ENCODE assay signal across 8 mouse cellular contexts in genomic region chr4:82858431-82859010, GRCm38 (mm10). TPM values are rescaled to one million over a fixed set of nuclear protein-coding genes. Genes with fewer than 3 reads are reported as not detected.
DNase-seq lines count a peak whose midpoint lies in the region; ATAC-seq and TF ChIP-seq lines count a peak whose summit lies in the region.

No protein-coding gene starts in this region.

- peak overlapping the region; percentile 75 for H3K4me2 ChIP-seq in lung, embryonic 16.5 days (ENCODE audit: low read depth, low read length)
- H3K4me2 ChIP-seq in embryonic facial prominence, embryonic 14.5 days (ENCODE audit: low read depth, low read length) = peak overlapping the region; percentile 83
- H3K4me2 ChIP-seq in intestine, postnatal 0 days (replicated peaks; ENCODE audit: low read depth) = peak overlapping the region; percentile 77
- peak overlapping the region; percentile 72 for H3K4me2 ChIP-seq in neural tube, embryonic 15.5 days

- H3K27me3 ChIP-seq in lung, embryonic 16.5 days (ENCODE audit: control insufficient read depth, insufficient read depth, low read depth, low read length) = no peaks in the 10 kb centered on the region
- no peaks in the 10 kb centered on the region for H3K27me3 ChIP-seq in embryonic facial prominence, embryonic 14.5 days (replicated peaks; ENCODE audit: control insufficient read depth, insufficient read depth, low read length)
- H3K27me3 ChIP-seq in intestine, postnatal 0 days (replicated peaks; ENCODE audit: control insufficient read depth, insufficient read depth, low read length) = no peaks in the 10 kb centered on the region
- no peaks in the 10 kb centered on the region for H3K27me3 ChIP-seq in neural tube, embryonic 15.5 days (replicated peaks)

- WGBS in lung, embryonic 16.5 days = 26% methylated on average over 4 of the region's 4 CpGs
- WGBS in embryonic facial prominence, embryonic 14.5 days = 28% methylated on average over 4 of the region's 4 CpGs
- 28% methylated on average over 4 of the region's 4 CpGs for WGBS in intestine, postnatal 0 days
- 26% methylated on average over 4 of the region's 4 CpGs for WGBS in neural tube, embryonic 15.5 days

- no peak for DNase-seq in lung, postnatal 36 days
- no peak for DNase-seq in embryonic facial prominence, embryonic 14.5 days (ENCODE audit: low spot score)
- DNase-seq in T-cell, adult 2 months (ENCODE audit: low spot score) = no peak
- no peak for DNase-seq in thymus, postnatal 25 days
- no peak for DNase-seq in right cerebral cortex, postnatal 25 days

- no peaks in the 10 kb centered on the region for H3K36me3 ChIP-seq in lung, embryonic 16.5 days (ENCODE audit: control insufficient read depth, insufficient read depth, low read length)
- no peaks in the 10 kb centered on the region for H3K36me3 ChIP-seq in embryonic facial prominence, embryonic 14.5 days (ENCODE audit: control insufficient read depth, insufficient read depth, low read length)
- no peaks in the 10 kb centered on the region for H3K36me3 ChIP-seq in intestine, postnatal 0 days (ENCODE audit: control insufficient read depth, insufficient read depth)
- H3K36me3 ChIP-seq in neural tube, embryonic 15.5 days = no peaks in the 10 kb centered on the region

- peak overlapping the region; percentile 67 for H3K4me3 ChIP-seq in lung, embryonic 16.5 days (ENCODE audit: low read length)
- peak overlapping the region; percentile 79 for H3K4me3 ChIP-seq in embryonic facial prominence, embryonic 14.5 days (ENCODE audit: low read depth, low read length)
- H3K4me3 ChIP-seq in intestine, postnatal 0 days (ENCODE audit: low read depth, low read length) = peak overlapping the region; percentile 92
- H3K4me3 ChIP-seq in neural tube, embryonic 15.5 days (replicated peaks) = peak overlapping the region; percentile 84

- no peak for TF ChIP-seq CTCF in intestine, postnatal 0 days (IDR thresholded peaks at IDR 0.05; ENCODE audit: low read depth)

- peak overlapping the region; percentile 82 for H3K9ac ChIP-seq in lung, embryonic 16.5 days (ENCODE audit: low read length)
- H3K9ac ChIP-seq in embryonic facial prominence, embryonic 14.5 days (ENCODE audit: low read depth, low read length) = peak overlapping the region; percentile 87
- H3K9ac ChIP-seq in intestine, postnatal 0 days (ENCODE audit: low read depth, low read length) = peak overlapping the region; percentile 90
- peak overlapping the region; percentile 83 for H3K9ac ChIP-seq in neural tube, embryonic 15.5 days (replicated peaks)

- H3K4me1 ChIP-seq in lung, embryonic 16.5 days (replicated peaks; ENCODE audit: control insufficient read depth, insufficient read depth, low read length) = peaks cover 5% of the 10 kb centered on the region
- peaks cover 12% of the 10 kb centered on the region for H3K4me1 ChIP-seq in embryonic facial prominence, embryonic 14.5 days (ENCODE audit: control insufficient read depth, insufficient read depth, low read length)
- 0 out of 2 replicates have a peak, but pooled peaks cover 3% of the 10 kb centered on the region for H3K4me1 ChIP-seq in intestine, postnatal 0 days (replicated peaks; ENCODE audit: control insufficient read depth, insufficient read depth, low read length)
- peaks cover 12% of the 10 kb centered on the region; the same call in 1 of the 2 replicates for H3K4me1 ChIP-seq in neural tube, embryonic 15.5 days

- no peak overlapping the region; the same call in 1 of the 2 replicates for H3K27ac ChIP-seq in lung, embryonic 16.5 days (ENCODE audit: low read length)
- peak overlapping the region; percentile 84; the same call in 1 of the 2 replicates for H3K27ac ChIP-seq in embryonic facial prominence, embryonic 14.5 days (replicated peaks; ENCODE audit: low read depth, low read length)
- peak overlapping the region; percentile 82; the same call in 1 of the 2 replicates for H3K27ac ChIP-seq in intestine, postnatal 0 days (ENCODE audit: low read depth, low read length)
- H3K27ac ChIP-seq in neural tube, embryonic 15.5 days (replicated peaks) = peak overlapping the region; percentile 93; the same call in 1 of the 2 replicates

- ATAC-seq in lung, embryonic 16.5 days (ENCODE audit: low read depth) = no peak
- ATAC-seq in embryonic facial prominence, embryonic 14.5 days (ENCODE audit: low read depth) = no peak
- no peak for ATAC-seq in intestine, postnatal 0 days
- no peak for ATAC-seq in neural tube, embryonic 15.5 days (ENCODE audit: low FRiP score)

- no peaks in the 10 kb centered on the region for H3K9me3 ChIP-seq in lung, embryonic 16.5 days (ENCODE audit: control insufficient read depth, low read length)
- H3K9me3 ChIP-seq in embryonic facial prominence, embryonic 14.5 days (ENCODE audit: control insufficient read depth, low read length) = no peaks in the 10 kb centered on the region
- no peaks in the 10 kb centered on the region for H3K9me3 ChIP-seq in intestine, postnatal 0 days (ENCODE audit: control insufficient read depth)
- no peaks in the 10 kb centered on the region for H3K9me3 ChIP-seq in neural tube, embryonic 15.5 days (replicated peaks)

RNA-seq across cellular contexts. Expression of gene Zdhhc21, which starts 1.2 kb away (rescaled TPM):
- polyA plus RNA-seq in lung, embryonic 16.5 days (2015; fragmentation: Nextera tagmentation; extraction: Ambion mirVana) = 15.7 and 17.9 TPM in 2 replicates
- 13.4 and 15.1 TPM in 2 replicates for polyA plus RNA-seq in embryonic facial prominence, embryonic 14.5 days (2014; fragmentation: Nextera tagmentation; extraction: Ambion mirVana)
- polyA plus RNA-seq in intestine, postnatal 0 days (2015; fragmentation: Nextera tagmentation; extraction: Ambion mirVana) = 8.1 and 8.2 TPM in 2 replicates
- 16.8 and 17.3 TPM in 2 replicates for polyA plus RNA-seq in neural tube, embryonic 15.5 days (2015; fragmentation: Nextera tagmentation; extraction: Ambion mirVana)

RNA-seq across cellular contexts. Expression of gene Cer1, which starts 26.4 kb away (rescaled TPM):
- polyA plus RNA-seq in lung, embryonic 16.5 days (2015; fragmentation: Nextera tagmentation; extraction: Ambion mirVana) = 0.24 and 0.25 TPM in 2 replicates
- polyA plus RNA-seq in embryonic facial prominence, embryonic 14.5 days (2014; fragmentation: Nextera tagmentation; extraction: Ambion mirVana) = 0.65 and 1.00 TPM in 2 replicates
- polyA plus RNA-seq in intestine, postnatal 0 days (2015; fragmentation: Nextera tagmentation; extraction: Ambion mirVana) = not detected in 2 replicates
- polyA plus RNA-seq in neural tube, embryonic 15.5 days (2015; fragmentation: Nextera tagmentation; extraction: Ambion mirVana) = 0.09 TPM in 1 of 2 replicates, not detected in the other
